Mouse (Mus musculus): ENCODE results near the gene Dnajc19. TPM values are rescaled to one million over a fixed set of nuclear protein-coding genes. Genes with fewer than 3 reads are reported as not detected.
A peak's percentile ranks its signal among the peaks of the same experiment; 100 is the strongest.

Gene Dnajc19
- 138 and 158 TPM in 2 replicates for polyA plus RNA-seq (2014; fragmentation: Nextera tagmentation; extraction: Ambion mirVana)

- H3K9me3 ChIP-seq (ENCODE audit: control insufficient read depth, low read length) = no peaks in the 10 kb centered on the region
- H3K27ac ChIP-seq (replicated peaks; ENCODE audit: low read depth, low read length) = peak within 1 kb of the TSS; percentile 79
- H3K4me3 ChIP-seq (replicated peaks; ENCODE audit: low read depth, low read length) = peak within 1 kb of the TSS; percentile 72
- peaks cover 12% of the 10 kb centered on the region for H3K36me3 ChIP-seq (ENCODE audit: control insufficient read depth, insufficient read depth, low read length)
- ATAC-seq (ENCODE audit: low FRiP score, low TSS enrichment) (peak; percentile 94), DNase-seq (peak; percentile 96)
- under 1% methylated on average over 50 of the region's 50 CpGs for WGBS
- peaks cover 16% of the 10 kb centered on the region for H3K4me1 ChIP-seq (ENCODE audit: control insufficient read depth, insufficient read depth, low read length)
- H3K9ac ChIP-seq (replicated peaks; ENCODE audit: low read length) = peak within 1 kb of the TSS; percentile 79
- peak within 1 kb of the TSS; percentile 61 for H3K4me2 ChIP-seq (ENCODE audit: low read length)
- H3K27me3 ChIP-seq (ENCODE audit: control insufficient read depth, insufficient read depth, low read length) = no peaks in the 10 kb centered on the region
Observed at GRCm38 (mm10) chr3:34080900-34081662, at the start of gene Dnajc19. Gene Dnajc19 (minus strand): TSS chr3:34081321.

- H3K36me3 ChIP-seq (ENCODE audit: control insufficient read depth, insufficient read depth, low read length) = no peaks in the 10 kb centered on the region
- WGBS = 90% methylated on average over 6 of the region's 6 CpGs
- DNase-seq = no peak
- no peaks in the 10 kb centered on the region for H3K4me1 ChIP-seq (ENCODE audit: control insufficient read depth, insufficient read depth, low read length)
- H3K9ac ChIP-seq (replicated peaks; ENCODE audit: low read length) = no peak overlapping the region
- H3K4me2 ChIP-seq (ENCODE audit: low read length) = no peak overlapping the region
- no peak overlapping the region for H3K27ac ChIP-seq (replicated peaks; ENCODE audit: low read depth, low read length)
- no peaks in the 10 kb centered on the region for H3K9me3 ChIP-seq (ENCODE audit: control insufficient read depth, low read length)
- no peak for ATAC-seq (ENCODE audit: low FRiP score, low TSS enrichment)
- no peaks in the 10 kb centered on the region for H3K27me3 ChIP-seq (ENCODE audit: control insufficient read depth, insufficient read depth, low read length)
- H3K4me3 ChIP-seq (replicated peaks; ENCODE audit: low read depth, low read length) = no peak overlapping the region
Observed at GRCm38 (mm10) chr3:34129957-34130356, 48.8 kb upstream of the Dnajc19 start.

GRCm38 (mm10) chr3:34121311-34121710 lies 40.2 kb upstream of the Dnajc19 start:
- no peak overlapping the region for H3K4me2 ChIP-seq (ENCODE audit: low read length)
- DNase-seq (no peak), ATAC-seq (ENCODE audit: low FRiP score, low TSS enrichment) (no peak)
- H3K9me3 ChIP-seq (ENCODE audit: control insufficient read depth, low read length) = no peaks in the 10 kb centered on the region
- H3K4me3 ChIP-seq (replicated peaks; ENCODE audit: low read depth, low read length) = no peak overlapping the region
- no peak overlapping the region for H3K9ac ChIP-seq (replicated peaks; ENCODE audit: low read length)
- no peak overlapping the region for H3K27ac ChIP-seq (replicated peaks; ENCODE audit: low read depth, low read length)
- H3K27me3 ChIP-seq (ENCODE audit: control insufficient read depth, insufficient read depth, low read length) = no peaks in the 10 kb centered on the region
- H3K4me1 ChIP-seq (ENCODE audit: control insufficient read depth, insufficient read depth, low read length) = no peaks in the 10 kb centered on the region
- H3K36me3 ChIP-seq (ENCODE audit: control insufficient read depth, insufficient read depth, low read length) = no peaks in the 10 kb centered on the region
- 91% methylated on average over 5 of the region's 5 CpGs for WGBS

- ATAC-seq (ENCODE audit: low FRiP score, low TSS enrichment) = no peak
- Histone ChIP-seq H3K9ac (replicated peaks; ENCODE audit: low read length) (no peak overlapping the region), H3K4me3 (replicated peaks; ENCODE audit: low read depth, low read length) (no peak overlapping the region), H3K27me3 (ENCODE audit: control insufficient read depth, insufficient read depth, low read length) (no peaks in the 10 kb centered on the region), H3K4me2 (ENCODE audit: low read length) (no peak overlapping the region), H3K36me3 (ENCODE audit: control insufficient read depth, insufficient read depth, low read length) (no peaks in the 10 kb centered on the region), H3K4me1 (ENCODE audit: control insufficient read depth, insufficient read depth, low read length) (no peaks in the 10 kb centered on the region), H3K27ac (replicated peaks; ENCODE audit: low read depth, low read length) (no peak overlapping the region), H3K9me3 (ENCODE audit: control insufficient read depth, low read length) (no peaks in the 10 kb centered on the region)
- WGBS = 94% methylated on average over 3 of the region's 3 CpGs
- no peak for DNase-seq
Observed at GRCm38 (mm10) chr3:34120791-34121190, 39.7 kb upstream of the Dnajc19 start.

- DNase-seq = no peak
- Histone ChIP-seq H3K4me1 (ENCODE audit: control insufficient read depth, insufficient read depth, low read length) (no peaks in the 10 kb centered on the region), H3K4me2 (ENCODE audit: low read length) (no peak overlapping the region)
Observed at GRCm38 (mm10) chr3:34119869-34120268, 38.7 kb upstream of the Dnajc19 start.

GRCm38 (mm10) chr3:34115806-34116205 lies 34.7 kb upstream of the Dnajc19 start:
- 7% methylated on average over 6 of the region's 6 CpGs for WGBS

More at GRCm38 (mm10) chr3:34119869-34120268, 38.7 kb upstream of the Dnajc19 start:
- Histone ChIP-seq H3K9ac (replicated peaks; ENCODE audit: low read length) (no peak overlapping the region), H3K36me3 (ENCODE audit: control insufficient read depth, insufficient read depth, low read length) (no peaks in the 10 kb centered on the region), H3K4me3 (replicated peaks; ENCODE audit: low read depth, low read length) (no peak overlapping the region), H3K9me3 (ENCODE audit: control insufficient read depth, low read length) (no peaks in the 10 kb centered on the region), H3K27me3 (ENCODE audit: control insufficient read depth, insufficient read depth, low read length) (no peaks in the 10 kb centered on the region), H3K27ac (replicated peaks; ENCODE audit: low read depth, low read length) (no peak overlapping the region)
- WGBS = 65% methylated on average over 4 of the region's 4 CpGs
- no peak for ATAC-seq (ENCODE audit: low FRiP score, low TSS enrichment)

GRCm38 (mm10) chr3:34111941-34112685 lies 31.0 kb upstream of the Dnajc19 start:
- H3K27me3 ChIP-seq (ENCODE audit: control insufficient read depth, insufficient read depth, low read length) = no peaks in the 10 kb centered on the region
- H3K4me3 ChIP-seq (replicated peaks; ENCODE audit: low read depth, low read length) = no peak overlapping the region
- H3K9me3 ChIP-seq (ENCODE audit: control insufficient read depth, low read length) = no peaks in the 10 kb centered on the region
- no peak overlapping the region for H3K9ac ChIP-seq (replicated peaks; ENCODE audit: low read length)
- no peaks in the 10 kb centered on the region for H3K36me3 ChIP-seq (ENCODE audit: control insufficient read depth, insufficient read depth, low read length)
- no peak overlapping the region for H3K27ac ChIP-seq (replicated peaks; ENCODE audit: low read depth, low read length)
- DNase-seq (no peak), ATAC-seq (ENCODE audit: low FRiP score, low TSS enrichment) (no peak)
- H3K4me1 ChIP-seq (ENCODE audit: control insufficient read depth, insufficient read depth, low read length) = no peaks in the 10 kb centered on the region
- H3K4me2 ChIP-seq (ENCODE audit: low read length) = no peak overlapping the region
- 75% methylated on average over 11 of the region's 11 CpGs for WGBS

More at GRCm38 (mm10) chr3:34115806-34116205, 34.7 kb upstream of the Dnajc19 start:
- H3K27ac ChIP-seq (replicated peaks; ENCODE audit: low read depth, low read length) = no peak overlapping the region
- H3K27me3 ChIP-seq (ENCODE audit: control insufficient read depth, insufficient read depth, low read length) = no peaks in the 10 kb centered on the region
- DNase-seq (peak; percentile 55), ATAC-seq (ENCODE audit: low FRiP score, low TSS enrichment) (no peak)
- no peaks in the 10 kb centered on the region for H3K9me3 ChIP-seq (ENCODE audit: control insufficient read depth, low read length)
- H3K9ac ChIP-seq (replicated peaks; ENCODE audit: low read length) = no peak overlapping the region
- no peaks in the 10 kb centered on the region for H3K36me3 ChIP-seq (ENCODE audit: control insufficient read depth, insufficient read depth, low read length)
- H3K4me2 ChIP-seq (ENCODE audit: low read length) = peak overlapping the region; percentile 17; the same call in 1 of the 2 replicates
- no peak overlapping the region for H3K4me3 ChIP-seq (replicated peaks; ENCODE audit: low read depth, low read length)
- no peaks in the 10 kb centered on the region for H3K4me1 ChIP-seq (ENCODE audit: control insufficient read depth, insufficient read depth, low read length)

GRCm38 (mm10) chr3:34107631-34108030 lies 26.5 kb upstream of the Dnajc19 start:
- DNase-seq = no peak
- 85% methylated on average over 3 of the region's 3 CpGs for WGBS
- no peaks in the 10 kb centered on the region for H3K9me3 ChIP-seq (ENCODE audit: control insufficient read depth, low read length)
- no peak overlapping the region for H3K4me2 ChIP-seq (ENCODE audit: low read length)
- peaks cover 7% of the 10 kb centered on the region for H3K4me1 ChIP-seq (ENCODE audit: control insufficient read depth, insufficient read depth, low read length)
- no peak overlapping the region for H3K4me3 ChIP-seq (replicated peaks; ENCODE audit: low read depth, low read length)
- H3K36me3 ChIP-seq (ENCODE audit: control insufficient read depth, insufficient read depth, low read length) = no peaks in the 10 kb centered on the region
- H3K9ac ChIP-seq (replicated peaks; ENCODE audit: low read length) = no peak overlapping the region
- no peak overlapping the region for H3K27ac ChIP-seq (replicated peaks; ENCODE audit: low read depth, low read length)
- no peaks in the 10 kb centered on the region for H3K27me3 ChIP-seq (ENCODE audit: control insufficient read depth, insufficient read depth, low read length)
- no peak for ATAC-seq (ENCODE audit: low FRiP score, low TSS enrichment)
